ENCODE assay signal across 8 mouse cellular contexts in genomic region chr12:112560176-112560797, GRCm38 (mm10). TPM values are rescaled to one million over a fixed set of nuclear protein-coding genes. Genes with fewer than 3 reads are reported as not detected.
A peak's percentile ranks its signal among the peaks of the same experiment; 100 is the strongest.
DNase-seq lines count a peak whose midpoint lies in the region; ATAC-seq lines count a peak whose summit lies in the region.

No protein-coding gene starts in this region.

- no peak overlapping the region for H3K27ac ChIP-seq in intestine, embryonic 14.5 days (ENCODE audit: low read depth)
- no peak overlapping the region for H3K27ac ChIP-seq in forebrain, embryonic 14.5 days (ENCODE audit: low read depth, low read length)
- no peak overlapping the region for H3K27ac ChIP-seq in hindbrain, embryonic 12.5 days

- H3K4me3 ChIP-seq in intestine, embryonic 14.5 days (ENCODE audit: low read depth, low read length), result no peak overlapping the region
- H3K4me3 ChIP-seq in forebrain, embryonic 14.5 days (ENCODE audit: low read depth, low read length), result no peak overlapping the region
- H3K4me3 ChIP-seq in hindbrain, embryonic 12.5 days, result no peak overlapping the region

- H3K9ac ChIP-seq in intestine, embryonic 14.5 days (ENCODE audit: low read length), result no peak overlapping the region
- no peak overlapping the region for H3K9ac ChIP-seq in forebrain, embryonic 14.5 days (ENCODE audit: low read length)
- H3K9ac ChIP-seq in hindbrain, embryonic 12.5 days, result no peak overlapping the region

- H3K36me3 ChIP-seq in intestine, embryonic 14.5 days (ENCODE audit: control insufficient read depth, insufficient read depth, low read length), result no peaks in the 10 kb centered on the region
- H3K36me3 ChIP-seq in forebrain, embryonic 14.5 days (ENCODE audit: control insufficient read depth, insufficient read depth, low read length), result no peaks in the 10 kb centered on the region
- no peaks in the 10 kb centered on the region for H3K36me3 ChIP-seq in hindbrain, embryonic 12.5 days

- DNase-seq in kidney, adult 11 months, result peak; percentile 27
- no peak for DNase-seq in kidney, adult 8-10 months
- peak; percentile 67 for DNase-seq in NIH3T3 (ENCODE audit: low read depth)
- DNase-seq in intestine, embryonic 14.5 days (ENCODE audit: low spot score), result no peak
- DNase-seq in lung, postnatal 14 days, result peak; percentile 32
- DNase-seq in yolk sac, embryonic 10.5 days (ENCODE audit: low spot score), result no peak
- no peak for DNase-seq in forebrain, embryonic 14.5 days (ENCODE audit: low spot score)

- peak; percentile 44; the same call in 1 of the 2 replicates for ATAC-seq in intestine, embryonic 14.5 days (replicated peaks; ENCODE audit: low FRiP score, low TSS enrichment, low read depth)
- ATAC-seq in forebrain, embryonic 14.5 days, result no peak
- no peak for ATAC-seq in hindbrain, embryonic 12.5 days (ENCODE audit: low FRiP score)

- H3K27me3 ChIP-seq in intestine, embryonic 14.5 days (replicated peaks; ENCODE audit: control insufficient read depth, insufficient read depth, low read length), result no peaks in the 10 kb centered on the region
- H3K27me3 ChIP-seq in forebrain, embryonic 14.5 days (replicated peaks; ENCODE audit: control insufficient read depth, insufficient read depth, low read length), result no peaks in the 10 kb centered on the region
- 0 out of 2 replicates have a peak, but pooled peaks cover 5% of the 10 kb centered on the region for H3K27me3 ChIP-seq in hindbrain, embryonic 12.5 days

- H3K9me3 ChIP-seq in intestine, embryonic 14.5 days (ENCODE audit: control insufficient read depth, low read length), result no peaks in the 10 kb centered on the region
- H3K9me3 ChIP-seq in forebrain, embryonic 14.5 days (replicated peaks; ENCODE audit: control insufficient read depth, low read length), result no peaks in the 10 kb centered on the region
- no peaks in the 10 kb centered on the region for H3K9me3 ChIP-seq in hindbrain, embryonic 12.5 days (replicated peaks)

- 41% methylated on average over 5 of the region's 5 CpGs for WGBS in intestine, embryonic 14.5 days
- WGBS in forebrain, embryonic 14.5 days, result 55% methylated on average over 5 of the region's 5 CpGs
- WGBS in hindbrain, embryonic 12.5 days, result 45% methylated on average over 5 of the region's 5 CpGs

- no peaks in the 10 kb centered on the region for H3K4me1 ChIP-seq in intestine, embryonic 14.5 days (replicated peaks; ENCODE audit: control insufficient read depth, insufficient read depth, low read length)
- no peaks in the 10 kb centered on the region for H3K4me1 ChIP-seq in forebrain, embryonic 14.5 days (ENCODE audit: control insufficient read depth, insufficient read depth, low read length)
- peaks cover 4% of the 10 kb centered on the region; the same call in 1 of the 2 replicates for H3K4me1 ChIP-seq in hindbrain, embryonic 12.5 days

- no peak overlapping the region for H3K4me2 ChIP-seq in intestine, embryonic 14.5 days (ENCODE audit: low read length)
- no peak overlapping the region for H3K4me2 ChIP-seq in forebrain, embryonic 14.5 days (ENCODE audit: low read length)
- H3K4me2 ChIP-seq in hindbrain, embryonic 12.5 days (replicated peaks), result no peak overlapping the region

RNA-seq across cellular contexts. Expression of gene Inf2, which starts 28.3 kb away (rescaled TPM):
- 4.3 and 4.6 TPM in 2 replicates for polyA plus RNA-seq in intestine, embryonic 14.5 days (2014; fragmentation: Nextera tagmentation; extraction: Ambion mirVana)
- 2.6 and 2.9 TPM in 2 replicates for polyA plus RNA-seq in forebrain, embryonic 14.5 days (2014; fragmentation: Nextera tagmentation; extraction: Ambion mirVana)
- 1.5 and 2.1 TPM in 2 replicates for polyA plus RNA-seq in hindbrain, embryonic 12.5 days (2016; fragmentation: Nextera tagmentation; extraction: Ambion mirVana)

RNA-seq across cellular contexts. Expression of gene Tmem179, which starts 43.7 kb away (rescaled TPM):
- 3.1 and 3.3 TPM in 2 replicates for polyA plus RNA-seq in intestine, embryonic 14.5 days (2014; fragmentation: Nextera tagmentation; extraction: Ambion mirVana)
- polyA plus RNA-seq in forebrain, embryonic 14.5 days (2014; fragmentation: Nextera tagmentation; extraction: Ambion mirVana), result 40.0 and 49.0 TPM in 2 replicates
- 14.6 and 16.1 TPM in 2 replicates for polyA plus RNA-seq in hindbrain, embryonic 12.5 days (2016; fragmentation: Nextera tagmentation; extraction: Ambion mirVana)

RNA-seq across cellular contexts. Expression of gene Adssl1, which starts 59.6 kb away (rescaled TPM):
- 1.8 and 2.0 TPM in 2 replicates for polyA plus RNA-seq in intestine, embryonic 14.5 days (2014; fragmentation: Nextera tagmentation; extraction: Ambion mirVana)
- 2.0 and 2.1 TPM in 2 replicates for polyA plus RNA-seq in forebrain, embryonic 14.5 days (2014; fragmentation: Nextera tagmentation; extraction: Ambion mirVana)
- 3.3 and 5.0 TPM in 2 replicates for polyA plus RNA-seq in hindbrain, embryonic 12.5 days (2016; fragmentation: Nextera tagmentation; extraction: Ambion mirVana)

Comparison
In these comparisons a context has a peak if more than half of its experiments do, and no peak if none do; other contexts are left out.
1. DNase-seq: peak in kidney, adult 11 months (single experiment), NIH3T3 (single experiment) and lung, postnatal 14 days (single experiment); none in kidney, adult 8-10 months (0 of 2), intestine, embryonic 14.5 days (single experiment), yolk sac, embryonic 10.5 days (single experiment) and forebrain, embryonic 14.5 days (single experiment).